Mouse (Mus musculus): ENCODE results near the gene Trim30b.
"Not testable (repeated sequence)": the region's sequence is repeated elsewhere in the genome, so short reads cannot be mapped to it uniquely, and the experiment has no call there.

The Trim30b gene

GRCm38 (mm10) chr7:104369736-104370414 is at the start of gene Trim30b:
Trim30b (minus strand) TSS chr7:104369884.
- no peak for DNase-seq

GRCm38 (mm10) chr7:104404460-104404950 is 34.8 kb upstream of the Trim30b start:
- no peak for DNase-seq

- DNase-seq = no peak
These were observed 31.5 kb upstream of the Trim30b start for GRCm38 (mm10) chr7:104401140-104401539.

- no peak for DNase-seq
These were observed 31.0 kb upstream of the Trim30b start, which contains the start of gene Trim30c for GRCm38 (mm10) chr7:104400698-104401097. Trim30c (minus strand) TSS chr7:104400837.

- no peak for DNase-seq
These were observed 28.8 kb upstream of the Trim30b start for GRCm38 (mm10) chr7:104398492-104398891.

GRCm38 (mm10) chr7:104366339-104366738 is 3.3 kb downstream of the Trim30b start:
- no peak for DNase-seq

- no peak for DNase-seq
These were observed 16.1 kb downstream of the Trim30b start for GRCm38 (mm10) chr7:104353600-104353967.

- no peak for DNase-seq
These were observed 16.7 kb downstream of the Trim30b start, which contains the start of gene Trim12c for GRCm38 (mm10) chr7:104352717-104353599. Trim12c (minus strand) TSS chr7:104353362.

GRCm38 (mm10) chr7:104348043-104348442 is 21.6 kb downstream of the Trim30b start:
- DNase-seq = not testable (repeated sequence)

GRCm38 (mm10) chr7:104340744-104341143 is 28.9 kb downstream of the Trim30b start:
- DNase-seq = not testable (repeated sequence)

GRCm38 (mm10) chr7:104335547-104335946 is 34.1 kb downstream of the Trim30b start:
- DNase-seq = not testable (repeated sequence)

GRCm38 (mm10) chr7:104329171-104329570 is 40.5 kb downstream of the Trim30b start, which contains the start of gene Trim34b:
Trim34b (plus strand) TSS chr7:104329471.
- DNase-seq = not testable (repeated sequence)

GRCm38 (mm10) chr7:104322028-104322427 is 47.7 kb downstream of the Trim30b start:
- DNase-seq = no peak

GRCm38 (mm10) chr7:104315369-104316080 is 54.2 kb downstream of the Trim30b start, which contains the start of gene Trim12a:
Trim12a (minus strand) TSS chr7:104315466.
- DNase-seq = not testable (repeated sequence)

GRCm38 (mm10) chr7:104314796-104315353 is 54.8 kb downstream of the Trim30b start:
- no peak for DNase-seq
